Mouse (Mus musculus) cerebellum, adult 9-11 months (tissue): ENCODE measurements around the gene Clec4f.

Source experiments
- DNase-seq: peaks from one replicate; pipeline ENCODE4 v3.0.0; 2022

Clec4f gene

DNA sequence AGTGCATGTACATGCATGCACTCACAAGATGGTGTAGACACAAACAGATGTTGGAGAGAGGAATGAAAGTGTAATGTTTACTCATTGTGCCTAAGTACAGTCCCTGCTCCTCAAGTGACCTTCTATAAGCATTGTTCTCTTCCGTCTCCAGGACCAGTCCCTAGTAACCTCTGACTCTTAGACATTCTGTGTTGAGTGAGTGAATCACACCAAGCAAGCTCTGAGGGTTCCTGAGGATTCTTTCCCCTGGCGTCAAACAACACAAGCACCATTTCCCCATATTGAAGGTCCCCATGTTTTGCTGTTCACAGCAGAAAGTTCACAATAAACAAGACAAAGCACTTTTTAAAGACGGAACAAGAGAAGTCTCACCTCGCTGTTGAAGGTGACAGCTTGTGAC is 24.2 kb downstream of the Clec4f start:
- no peak for DNase-seq

GRCm38 (mm10) chr6:83626781-83627180 is 29.2 kb downstream of the Clec4f start:
- no peak for DNase-seq

DNA sequence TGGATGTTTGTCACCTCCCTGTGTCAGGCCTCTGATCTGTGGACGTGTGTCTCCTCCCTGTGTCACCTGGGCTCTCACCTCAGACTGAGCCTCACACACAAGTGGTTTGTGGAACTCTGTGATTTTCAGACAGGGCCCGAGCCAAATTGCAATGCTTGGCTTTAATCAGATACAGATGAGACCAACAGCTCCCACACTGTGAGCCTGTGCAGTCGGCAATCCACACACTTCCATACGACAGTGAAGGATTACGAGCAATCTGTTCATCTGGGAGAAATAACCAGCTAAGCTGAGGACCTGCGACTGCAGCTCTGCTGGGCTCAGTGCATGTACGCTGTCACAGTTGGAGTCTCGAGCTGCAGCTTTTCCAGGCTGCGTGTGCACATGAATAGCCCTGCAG is 36.0 kb downstream of the Clec4f start:
- DNase-seq, result no peak

DNA sequence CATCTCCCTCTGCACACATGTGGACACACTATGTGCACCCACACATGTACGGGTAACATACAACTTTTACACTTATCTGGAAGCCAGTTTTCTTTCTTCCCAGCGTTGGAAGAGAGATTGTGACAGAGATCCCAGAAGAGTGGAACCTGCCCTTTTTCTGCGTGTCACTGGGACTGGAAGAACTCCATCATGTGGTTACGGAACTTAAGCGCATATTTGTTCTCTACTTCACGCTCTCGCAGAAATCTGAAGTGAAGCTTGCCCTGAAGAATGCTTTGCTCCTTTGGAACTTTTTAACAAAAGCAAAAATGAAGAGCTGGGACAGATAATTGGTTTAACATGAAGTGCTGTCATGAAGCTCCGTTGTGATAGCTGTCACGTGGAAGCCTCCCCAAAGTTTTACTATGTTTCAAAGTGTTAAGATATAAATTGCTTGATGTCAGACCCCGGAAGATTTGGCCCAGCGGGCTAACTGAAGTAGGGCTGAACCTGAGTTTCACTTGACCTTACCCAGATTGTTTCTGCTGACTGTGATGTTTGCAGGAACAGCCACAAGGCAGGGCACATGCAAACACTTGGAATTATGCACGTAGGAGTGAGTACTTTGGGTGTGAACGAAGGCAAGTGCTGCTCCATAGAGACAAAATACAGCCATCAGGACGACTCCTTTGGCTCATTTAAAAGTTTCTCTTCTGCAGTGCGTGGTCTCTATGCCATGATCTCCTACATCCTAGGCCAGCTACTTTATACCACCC is 38.2 kb downstream of the Clec4f start:
- DNase-seq, result no peak

DNA sequence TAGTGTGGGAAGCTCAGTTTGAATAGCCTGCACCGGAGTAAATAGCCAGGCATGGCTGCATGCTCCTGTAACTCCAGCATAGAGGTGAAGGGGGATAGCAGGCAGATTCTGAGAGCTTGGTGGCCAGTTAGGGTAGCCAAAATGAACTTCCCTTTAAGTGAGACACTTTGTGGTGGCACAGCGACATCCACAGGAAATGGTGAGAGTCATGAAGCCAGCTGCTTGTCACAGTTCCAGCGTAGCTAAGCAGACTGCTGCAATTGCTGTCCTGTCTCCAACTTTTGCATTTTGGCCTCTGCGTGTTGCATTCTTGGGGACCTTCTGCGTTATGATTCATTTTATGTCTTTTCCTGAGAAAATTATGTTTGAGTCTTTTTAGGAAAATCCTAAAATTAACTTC is 39.5 kb downstream of the Clec4f start:
- no peak for DNase-seq

- DNase-seq, result no peak
These were observed 41.5 kb downstream of the Clec4f start for GRCm38 (mm10) chr6:83614469-83614868.

DNA sequence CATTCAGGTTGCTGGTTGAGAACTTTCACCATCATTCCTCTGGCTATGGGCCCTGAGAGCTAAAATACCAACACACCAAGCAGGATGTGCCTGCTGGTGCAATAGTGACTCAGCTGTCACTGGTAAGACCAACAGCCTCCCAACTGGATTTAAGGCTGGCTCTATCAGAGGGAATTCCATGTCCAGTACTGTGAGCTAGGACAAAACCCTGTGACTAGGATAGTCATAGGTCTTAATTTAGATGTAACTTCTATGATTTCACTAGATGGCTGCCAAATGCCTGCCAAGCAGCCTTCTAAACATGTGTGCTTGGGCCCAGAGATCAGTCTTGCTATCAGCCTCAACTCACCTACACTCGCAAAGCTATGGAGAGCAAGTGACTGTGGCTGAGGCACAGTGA is 43.0 kb downstream of the Clec4f start:
- DNase-seq, result no peak

DNA sequence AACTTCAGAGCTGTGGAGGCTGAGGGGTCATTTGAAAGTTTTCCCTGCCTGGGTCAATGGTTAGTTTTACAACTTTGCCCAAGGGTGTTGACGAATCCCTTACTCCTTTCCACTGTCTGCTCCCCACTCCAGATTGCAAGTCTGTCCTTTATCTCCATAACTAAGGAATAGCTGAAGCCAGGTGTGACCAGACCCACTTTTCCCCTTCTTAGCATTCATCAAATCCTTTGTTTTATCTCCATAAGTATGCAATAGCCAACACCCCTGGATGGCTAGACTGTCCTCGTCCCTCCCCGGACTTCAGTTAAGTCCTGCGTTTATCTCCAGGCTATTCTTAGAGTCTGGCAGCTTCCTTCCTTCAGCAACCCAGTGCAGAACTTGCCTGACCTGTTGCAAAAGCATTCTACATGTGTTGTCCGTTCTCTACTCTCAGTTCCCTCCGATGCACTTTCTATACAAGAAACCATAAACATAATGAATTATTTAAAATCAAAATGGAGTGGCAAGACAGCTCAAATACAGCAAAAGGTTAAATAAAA is 56.3 kb downstream of the Clec4f start:
- no peak for DNase-seq

DNA sequence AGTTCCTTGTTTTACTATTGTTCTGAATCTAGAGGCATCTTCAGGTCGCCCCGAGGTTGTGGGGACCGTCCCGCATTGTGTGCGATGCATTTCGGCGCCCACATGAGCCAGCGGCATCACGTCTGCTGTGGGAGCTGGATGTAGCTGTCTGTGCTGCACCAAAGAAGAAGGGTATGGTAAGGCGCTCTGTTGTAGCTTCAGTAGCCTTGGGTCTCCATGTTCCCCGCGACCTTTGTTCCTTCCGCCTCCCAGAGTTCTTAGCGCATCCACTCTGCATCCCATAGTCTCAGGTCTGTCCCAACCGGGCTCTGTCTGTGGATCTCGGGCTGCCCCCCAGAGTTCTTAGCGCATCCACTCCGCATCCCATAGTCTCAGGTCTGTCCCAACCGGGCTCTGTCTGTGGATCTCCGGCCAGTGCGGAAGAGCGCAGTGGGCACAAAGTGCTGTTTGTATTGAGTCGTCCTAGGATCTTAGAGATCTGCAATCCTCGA is 56.9 kb downstream of the Clec4f start:
- no peak for DNase-seq

DNA sequence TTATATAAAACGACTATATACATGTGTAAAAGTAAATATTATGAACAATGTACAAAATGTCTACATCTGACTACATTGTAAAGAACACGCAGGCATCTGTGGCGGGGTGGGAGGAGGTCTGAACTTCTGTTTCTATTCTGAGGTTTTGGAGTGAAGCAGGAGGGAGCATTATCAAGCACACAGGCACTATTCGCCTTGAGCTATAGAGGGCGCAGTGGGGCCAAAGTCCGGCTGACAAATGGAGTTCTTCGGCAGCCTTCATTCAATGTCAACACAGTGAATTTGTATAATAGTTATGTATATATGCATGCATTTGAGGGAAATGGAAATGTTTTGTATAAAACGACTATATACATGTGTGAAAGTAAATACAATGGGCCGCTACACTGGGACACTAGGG is 57.3 kb downstream of the Clec4f start:
- DNase-seq, result peak; percentile 10

DNA sequence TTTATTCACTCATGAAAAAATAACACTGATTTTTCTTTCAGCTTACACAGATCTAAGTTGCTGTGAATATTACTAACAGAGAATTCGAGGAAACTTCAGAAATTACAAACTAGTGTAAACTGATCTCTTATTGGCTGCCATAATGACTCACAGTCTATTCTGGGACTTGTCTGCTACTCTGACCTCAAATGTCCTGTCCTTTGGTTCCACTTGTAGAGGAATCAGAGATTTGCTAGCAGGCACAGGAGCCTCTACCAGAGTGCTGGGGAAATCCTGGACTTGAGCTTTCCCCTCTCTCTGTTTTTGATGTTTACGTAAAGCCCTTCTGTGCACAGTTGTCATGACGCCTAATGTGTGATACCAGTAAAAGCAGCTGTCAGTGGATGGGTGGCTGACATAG is 58.0 kb downstream of the Clec4f start:
- no peak for DNase-seq

DNA sequence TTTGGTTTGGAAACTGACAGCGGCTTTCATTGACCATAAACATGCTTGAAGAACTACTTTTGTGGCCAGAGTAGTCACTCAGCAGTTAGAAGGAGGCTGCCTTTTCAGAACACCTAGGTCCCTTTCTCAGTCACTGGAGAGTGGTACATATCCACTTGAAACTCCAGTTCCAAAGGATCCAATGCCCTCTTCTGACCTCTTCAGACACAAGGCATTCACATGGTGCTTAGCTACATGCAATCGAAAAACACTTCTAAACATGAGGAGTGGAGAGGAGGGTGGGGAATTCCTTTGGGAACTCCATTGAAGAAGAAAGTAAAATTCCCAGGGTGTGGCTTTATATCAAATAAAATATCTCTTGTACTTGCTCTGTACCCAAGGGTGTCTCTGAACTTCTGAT is 61.0 kb downstream of the Clec4f start:
- DNase-seq, result no peak
